Mouse (Mus musculus): ENCODE results near the gene Pmvk.

DNA sequence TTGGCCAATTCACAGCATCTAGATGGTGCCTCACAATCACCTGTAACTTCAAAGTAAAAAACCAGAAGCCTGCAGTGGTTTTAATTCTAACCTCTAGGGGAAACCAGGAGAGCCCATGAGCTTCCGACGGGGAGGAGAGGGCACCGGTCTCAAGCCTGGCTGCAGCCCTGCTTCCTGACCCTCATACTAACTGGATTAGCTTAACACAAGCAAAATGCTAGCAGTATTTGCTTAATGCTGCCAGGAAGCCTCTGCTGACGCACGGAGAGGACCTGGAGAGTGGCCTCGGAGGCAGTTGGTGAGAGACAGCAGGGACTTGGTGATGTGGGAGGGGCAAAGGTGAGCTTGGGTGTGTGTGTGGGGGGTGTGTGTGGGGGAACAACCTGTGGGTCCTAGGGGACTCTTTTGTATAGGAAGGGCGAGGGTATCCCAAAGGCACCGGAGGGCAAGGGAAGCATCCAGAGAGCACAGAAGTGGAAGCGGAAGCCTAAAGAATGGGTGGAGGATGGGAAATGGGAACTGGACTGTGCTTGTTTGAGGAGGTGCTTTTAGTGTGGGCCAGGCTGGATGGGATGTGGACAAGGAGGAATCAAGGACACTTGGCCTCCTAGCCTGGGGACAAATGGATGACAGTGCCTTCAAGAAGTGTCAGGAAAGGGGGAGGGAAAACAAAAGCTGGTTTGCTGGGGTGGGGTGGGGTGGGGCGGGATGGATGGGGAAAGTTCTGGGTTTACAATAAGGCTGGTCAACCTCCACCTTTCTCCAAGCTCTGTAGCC lies at the start of gene Pmvk:
- TF ChIP-seq POLR2A (IDR thresholded peaks at IDR 0.05; ENCODE audit: extremely low read depth, insufficient read depth, low read length) (no peak), CTCF (IDR thresholded peaks at IDR 0.05; ENCODE audit: extremely low read depth, insufficient read depth, low read length) (no peak)
